Mouse (Mus musculus): ENCODE data around the gene Fxyd1.

Gene Fxyd1

GRCm38 (mm10) chr7:31057071-31057470 lies at the start of gene Fxyd1:
Fxyd1 (minus strand) TSS chr7:31057199.
- Histone ChIP-seq H3K4me3 (replicated peaks; ENCODE audit: low read length) (no peak within 1 kb of the TSS), H3K9me3 (ENCODE audit: low read length) (no peaks in the 10 kb centered on the region), H3K36me3 (ENCODE audit: insufficient read depth, low read length) (no peaks in the 10 kb centered on the region), H3K4me1 (replicated peaks; ENCODE audit: low read depth, low read length) (peaks cover 43% of the 10 kb centered on the region), H3K27me3 (ENCODE audit: insufficient read depth, low read length) (peaks cover 47% of the 10 kb centered on the region)
- TF ChIP-seq POU5F1 (IDR thresholded peaks at IDR 0.05; ENCODE audit: borderline replicate concordance, low read length), result no peak
- no peak for TF ChIP-seq NANOG (IDR thresholded peaks at IDR 0.05; ENCODE audit: borderline replicate concordance, low read length)
- no peak for TF ChIP-seq CTCF (conservative IDR thresholded peaks at IDR 0.05; ENCODE audit: low read length)

- Histone ChIP-seq H3K9me3 (ENCODE audit: low read length) (no peaks in the 10 kb centered on the region), H3K4me3 (replicated peaks; ENCODE audit: low read length) (no peak overlapping the region), H3K27me3 (ENCODE audit: insufficient read depth, low read length) (peaks cover 40% of the 10 kb centered on the region), H3K4me1 (replicated peaks; ENCODE audit: low read depth, low read length) (peaks cover 13% of the 10 kb centered on the region), H3K36me3 (ENCODE audit: insufficient read depth, low read length) (no peaks in the 10 kb centered on the region)
- TF ChIP-seq CTCF (conservative IDR thresholded peaks at IDR 0.05; ENCODE audit: low read length) (no peak), POU5F1 (IDR thresholded peaks at IDR 0.05; ENCODE audit: borderline replicate concordance, low read length) (no peak), NANOG (IDR thresholded peaks at IDR 0.05; ENCODE audit: borderline replicate concordance, low read length) (no peak)
These were observed 49.2 kb upstream of the Fxyd1 start for GRCm38 (mm10) chr7:31106166-31106565.

- Histone ChIP-seq H3K9me3 (ENCODE audit: low read length) (no peaks in the 10 kb centered on the region), H3K27me3 (ENCODE audit: insufficient read depth, low read length) (peaks cover 40% of the 10 kb centered on the region), H3K4me1 (replicated peaks; ENCODE audit: low read depth, low read length) (peaks cover 13% of the 10 kb centered on the region), H3K4me3 (replicated peaks; ENCODE audit: low read length) (no peak overlapping the region), H3K36me3 (ENCODE audit: insufficient read depth, low read length) (no peaks in the 10 kb centered on the region)
- TF ChIP-seq NANOG (IDR thresholded peaks at IDR 0.05; ENCODE audit: borderline replicate concordance, low read length) (no peak), POU5F1 (IDR thresholded peaks at IDR 0.05; ENCODE audit: borderline replicate concordance, low read length) (no peak), CTCF (conservative IDR thresholded peaks at IDR 0.05; ENCODE audit: low read length) (peak; percentile 48)
These were observed 48.2 kb upstream of the Fxyd1 start for GRCm38 (mm10) chr7:31105061-31105768.

GRCm38 (mm10) chr7:31100786-31101185 lies 43.8 kb upstream of the Fxyd1 start:
- Histone ChIP-seq H3K9me3 (ENCODE audit: low read length) (0 out of 2 replicates have a peak, but pooled peaks cover 4% of the 10 kb centered on the region), H3K27me3 (ENCODE audit: insufficient read depth, low read length) (peaks cover 40% of the 10 kb centered on the region), H3K36me3 (ENCODE audit: insufficient read depth, low read length) (no peaks in the 10 kb centered on the region), H3K4me1 (replicated peaks; ENCODE audit: low read depth, low read length) (peaks cover 32% of the 10 kb centered on the region), H3K4me3 (replicated peaks; ENCODE audit: low read length) (no peak overlapping the region)
- no peak for TF ChIP-seq CTCF (conservative IDR thresholded peaks at IDR 0.05; ENCODE audit: low read length)
- no peak for TF ChIP-seq NANOG (IDR thresholded peaks at IDR 0.05; ENCODE audit: borderline replicate concordance, low read length)
- no peak for TF ChIP-seq POU5F1 (IDR thresholded peaks at IDR 0.05; ENCODE audit: borderline replicate concordance, low read length)

- Histone ChIP-seq H3K36me3 (ENCODE audit: insufficient read depth, low read length) (no peaks in the 10 kb centered on the region), H3K27me3 (ENCODE audit: insufficient read depth, low read length) (peaks cover 34% of the 10 kb centered on the region), H3K9me3 (ENCODE audit: low read length) (0 out of 2 replicates have a peak, but pooled peaks cover 4% of the 10 kb centered on the region), H3K4me1 (replicated peaks; ENCODE audit: low read depth, low read length) (peaks cover 32% of the 10 kb centered on the region), H3K4me3 (replicated peaks; ENCODE audit: low read length) (no peak overlapping the region)
- TF ChIP-seq POU5F1 (IDR thresholded peaks at IDR 0.05; ENCODE audit: borderline replicate concordance, low read length) (no peak), NANOG (IDR thresholded peaks at IDR 0.05; ENCODE audit: borderline replicate concordance, low read length) (no peak), CTCF (conservative IDR thresholded peaks at IDR 0.05; ENCODE audit: low read length) (peak; percentile 53)
These were observed 42.6 kb upstream of the Fxyd1 start for GRCm38 (mm10) chr7:31099612-31099982.

GRCm38 (mm10) chr7:31098697-31099611 lies 42.0 kb upstream of the Fxyd1 start:
- TF ChIP-seq CTCF (conservative IDR thresholded peaks at IDR 0.05; ENCODE audit: low read length), result peak; percentile 63
- no peak for TF ChIP-seq POU5F1 (IDR thresholded peaks at IDR 0.05; ENCODE audit: borderline replicate concordance, low read length)
- no peak for TF ChIP-seq NANOG (IDR thresholded peaks at IDR 0.05; ENCODE audit: borderline replicate concordance, low read length)
- 0 out of 2 replicates have a peak, but pooled peaks cover 4% of the 10 kb centered on the region for H3K9me3 ChIP-seq (ENCODE audit: low read length)
- no peaks in the 10 kb centered on the region for H3K36me3 ChIP-seq (ENCODE audit: insufficient read depth, low read length)
- H3K27me3 ChIP-seq (ENCODE audit: insufficient read depth, low read length), result peaks cover 28% of the 10 kb centered on the region
- H3K4me1 ChIP-seq (replicated peaks; ENCODE audit: low read depth, low read length), result peaks cover 32% of the 10 kb centered on the region
- 0 out of 2 replicates have a peak overlapping the region, but pooled peaks have one; percentile 17 for H3K4me3 ChIP-seq (replicated peaks; ENCODE audit: low read length)

- peaks cover 22% of the 10 kb centered on the region for H3K4me1 ChIP-seq (replicated peaks; ENCODE audit: low read depth, low read length)
- peak overlapping the region; percentile 52 for H3K4me3 ChIP-seq (replicated peaks; ENCODE audit: low read length)
- no peaks in the 10 kb centered on the region for H3K36me3 ChIP-seq (ENCODE audit: insufficient read depth, low read length)
- 0 out of 2 replicates have a peak, but pooled peaks cover 4% of the 10 kb centered on the region for H3K9me3 ChIP-seq (ENCODE audit: low read length)
- H3K27me3 ChIP-seq (ENCODE audit: insufficient read depth, low read length), result peaks cover 20% of the 10 kb centered on the region
- TF ChIP-seq CTCF (conservative IDR thresholded peaks at IDR 0.05; ENCODE audit: low read length), result peak; percentile 73
- TF ChIP-seq NANOG (IDR thresholded peaks at IDR 0.05; ENCODE audit: borderline replicate concordance, low read length), result no peak
- no peak for TF ChIP-seq POU5F1 (IDR thresholded peaks at IDR 0.05; ENCODE audit: borderline replicate concordance, low read length)
These were observed 40.7 kb upstream of the Fxyd1 start for GRCm38 (mm10) chr7:31097583-31098248.
